Mouse (Mus musculus) urinary bladder, postnatal 10 days (tissue): ENCODE results near the gene Cul4a.
"Not testable (repeated sequence)": the region's sequence is repeated elsewhere in the genome, so short reads cannot be mapped to it uniquely, and the experiment has no call there.

Experiments used
- DNase-seq: peaks from one replicate; pipeline ENCODE4 v3.0.0; 2022; ENCODE audit warnings: low spot score

Gene Cul4a

GRCm38 (mm10) chr8:13105087-13105881 is at the start of gene Cul4a, which contains the start of gene Pcid2:
Gene Cul4a, plus strand, starts transcription at chr8:13105621.
Gene Pcid2, minus strand, starts transcription at chr8:13105459.
- DNase-seq, result peak; percentile 90

- no peak for DNase-seq
Measured at GRCm38 (mm10) chr8:13057351-13057750, 48.1 kb upstream of the Cul4a start.

- no peak for DNase-seq
Measured at GRCm38 (mm10) chr8:13060441-13061150, 44.8 kb upstream of the Cul4a start, which contains the start of gene Proz. Gene Proz, plus strand, starts transcription at chr8:13060914.

GRCm38 (mm10) chr8:13063112-13063511 is 42.3 kb upstream of the Cul4a start:
- no peak for DNase-seq

GRCm38 (mm10) chr8:13073255-13073654 is 32.2 kb upstream of the Cul4a start:
- no peak for DNase-seq

- no peak for DNase-seq
Measured at GRCm38 (mm10) chr8:13075044-13075443, 30.4 kb upstream of the Cul4a start.

- DNase-seq, result not testable (repeated sequence)
Measured at GRCm38 (mm10) chr8:13075579-13075978, 29.8 kb upstream of the Cul4a start.

GRCm38 (mm10) chr8:13077542-13077941 is 27.9 kb upstream of the Cul4a start:
- no peak for DNase-seq

GRCm38 (mm10) chr8:13104691-13105086 is 732 bp upstream of the Cul4a start:
- peak; percentile 80 for DNase-seq

- DNase-seq, result peak; percentile 20
Measured at GRCm38 (mm10) chr8:13105908-13106551, 609 bp downstream of the Cul4a start.

GRCm38 (mm10) chr8:13107990-13108638 is 2.7 kb downstream of the Cul4a start:
- no peak for DNase-seq

- DNase-seq, result no peak
Measured at GRCm38 (mm10) chr8:13108967-13109366, 3.5 kb downstream of the Cul4a start.

- DNase-seq, result no peak
Measured at GRCm38 (mm10) chr8:13109416-13109960, 4.1 kb downstream of the Cul4a start.

- DNase-seq, result no peak
Measured at GRCm38 (mm10) chr8:13111917-13112316, 6.5 kb downstream of the Cul4a start.

- DNase-seq, result no peak
Measured at GRCm38 (mm10) chr8:13113232-13113631, 7.8 kb downstream of the Cul4a start.

GRCm38 (mm10) chr8:13117096-13117495 is 11.7 kb downstream of the Cul4a start:
- no peak for DNase-seq

GRCm38 (mm10) chr8:13118516-13118915 is 13.1 kb downstream of the Cul4a start:
- DNase-seq, result no peak

- no peak for DNase-seq
Measured at GRCm38 (mm10) chr8:13120882-13121665, 15.7 kb downstream of the Cul4a start.

- no peak for DNase-seq
Measured at GRCm38 (mm10) chr8:13122887-13123421, 17.5 kb downstream of the Cul4a start.

GRCm38 (mm10) chr8:13124897-13125296 is 19.5 kb downstream of the Cul4a start:
- no peak for DNase-seq

- DNase-seq, result not testable (repeated sequence)
Measured at GRCm38 (mm10) chr8:13132220-13132619, 26.8 kb downstream of the Cul4a start.
